ENCODE assay signal across 27 mouse cellular contexts in the genomic region with DNA sequence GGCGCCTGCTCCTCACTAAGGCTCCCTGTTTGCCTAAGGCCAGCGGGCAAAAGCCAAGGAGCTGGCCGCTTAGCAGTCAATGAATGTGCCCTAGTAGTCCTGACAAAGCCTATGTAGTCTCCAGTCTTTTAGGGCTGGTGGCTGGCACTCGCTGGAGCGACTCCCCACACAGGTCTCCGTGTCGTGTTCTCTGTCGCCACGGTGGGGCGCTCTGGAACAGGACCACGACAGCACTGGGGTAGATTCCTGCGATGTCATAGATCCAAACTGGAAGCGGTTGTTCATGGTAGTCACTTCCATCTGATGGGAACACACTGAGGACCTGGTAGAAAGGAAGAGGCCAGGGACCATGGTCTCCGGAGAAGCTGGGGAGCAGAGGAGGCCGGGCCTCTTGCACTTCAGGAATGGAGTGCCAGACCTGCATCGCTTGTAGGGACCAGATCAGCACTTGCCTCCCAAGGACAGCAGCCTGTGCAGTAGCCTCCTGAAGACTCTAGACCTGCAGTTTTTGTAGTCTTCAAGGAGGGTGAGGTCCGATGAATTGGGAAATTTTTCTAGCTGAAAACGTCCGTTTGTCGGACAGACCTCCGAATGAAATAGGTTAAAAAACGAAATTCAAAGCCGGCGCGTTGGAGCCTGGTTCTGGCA. TPM values are rescaled to one million over a fixed set of nuclear protein-coding genes. Genes with fewer than 3 reads are reported as not detected.
DNase-seq lines count a peak whose midpoint lies in the region; ATAC-seq lines count a peak whose summit lies in the region.
"Had no signal": no experiment of that assay in that cellular context is flagged by ENCODE, and none has a peak within 500 bp of the region (broad histone marks: within the 10 kb centered on the region; RNA-seq: fewer than 3 reads in every experiment).

No protein-coding gene starts in this region.

- peak; percentile 33 for DNase-seq in R1 (ENCODE audit: low read depth, low spot score)
- DNase-seq in cerebellum, adult 11-12 months = peak; percentile 4
- DNase-seq in cerebellum, adult 9-11 months = peak; percentile 13

- peak; percentile 82 for ATAC-seq in common myeloid progenitor, adult 5-6 weeks (replicated peaks; ENCODE audit: low read depth, poor library complexity, severe bottlenecking)
- ATAC-seq in inflammation-experienced regulatory T-cells, adult 6 months = peak; percentile 32
- ATAC-seq in megakaryocyte-erythroid progenitor cell, adult 5-6 weeks (replicated peaks; ENCODE audit: low FRiP score, low TSS enrichment, poor library complexity, severe bottlenecking) = peak; percentile 89
- ATAC-seq in neutrophil, adult 5-6 weeks (ENCODE audit: extremely low read depth, insufficient number of reproducible peaks, low FRiP score, poor library complexity, severe bottlenecking) = peak; percentile 16; the same call in 1 of the 2 replicates

RNA-seq across cellular contexts. Expression of a gene that starts 7.4 kb away (rescaled TPM):
- total RNA-seq in common myeloid progenitor, adult 5-6 weeks (2017) = not detected in 2 replicates
- polyA plus RNA-seq in inflammation-experienced regulatory T-cells, adult 6 months (2017; shearing (Covaris generic)) = not detected
- total RNA-seq in megakaryocyte-erythroid progenitor cell, adult 5-6 weeks (2014; fragmentation: Nextera tagmentation) = not detected in 2 replicates
- not detected in 2 replicates for total RNA-seq in megakaryocyte-erythroid progenitor cell, adult 5-6 weeks (2017)
- total RNA-seq in neutrophil, adult 5-6 weeks (2017) = not detected in 2 replicates
- total RNA-seq: adrenal gland, adult 18-20 months; adrenal gland, postnatal 25 days; G1E; gastrocnemius, adult 8-10 months; gastrocnemius, postnatal 36 days; heart, adult 18-20 months; heart, postnatal 10 days; heart, postnatal 4 days; hindbrain, postnatal 0 days had no signal
- polyA plus RNA-seq: activated CD4-positive, CD25-positive, alpha-beta regulatory T cell, adult 4 months; embryonic facial prominence, embryonic 11.5 days; embryonic facial prominence, embryonic 15.5 days; erythroblast, embryonic 14.5 days; forebrain, embryonic 10.5 days; forebrain, embryonic 15.5 days; G1E; heart, embryonic 10.5 days; heart, embryonic 14.5 days; hindbrain, embryonic 13.5 days; hindbrain, postnatal 0 days; intestine, embryonic 15.5 days had no signal

RNA-seq across cellular contexts. Expression of a gene that starts 15.8 kb away (rescaled TPM):
- total RNA-seq in common myeloid progenitor, adult 5-6 weeks (2017) = not detected in 2 replicates
- not detected for polyA plus RNA-seq in inflammation-experienced regulatory T-cells, adult 6 months (2017; shearing (Covaris generic))
- total RNA-seq in megakaryocyte-erythroid progenitor cell, adult 5-6 weeks (2014; fragmentation: Nextera tagmentation) = not detected in 2 replicates
- not detected in 2 replicates for total RNA-seq in megakaryocyte-erythroid progenitor cell, adult 5-6 weeks (2017)
- total RNA-seq in neutrophil, adult 5-6 weeks (2017) = not detected in 2 replicates
- total RNA-seq: adrenal gland, adult 18-20 months; adrenal gland, postnatal 25 days; CH12.LX; G1E; gastrocnemius, adult 8-10 months; gastrocnemius, postnatal 36 days; heart, adult 18-20 months; heart, postnatal 10 days; heart, postnatal 4 days; hindbrain, postnatal 0 days had no signal
- polyA plus RNA-seq: activated CD4-positive, CD25-positive, alpha-beta regulatory T cell, adult 4 months; embryonic facial prominence, embryonic 11.5 days; embryonic facial prominence, embryonic 15.5 days; erythroblast, embryonic 14.5 days; forebrain, embryonic 10.5 days; forebrain, embryonic 15.5 days; G1E; heart, embryonic 10.5 days; heart, embryonic 14.5 days; hindbrain, embryonic 13.5 days; hindbrain, postnatal 0 days; intestine, embryonic 15.5 days had no signal

RNA-seq across cellular contexts. Expression of a gene that starts 39.8 kb away (rescaled TPM):
- not detected in 2 replicates for total RNA-seq in common myeloid progenitor, adult 5-6 weeks (2017)
- polyA plus RNA-seq in inflammation-experienced regulatory T-cells, adult 6 months (2017; shearing (Covaris generic)) = not detected
- not detected in 2 replicates for total RNA-seq in megakaryocyte-erythroid progenitor cell, adult 5-6 weeks (2014; fragmentation: Nextera tagmentation)
- not detected in 2 replicates for total RNA-seq in megakaryocyte-erythroid progenitor cell, adult 5-6 weeks (2017)
- total RNA-seq in neutrophil, adult 5-6 weeks (2017) = 0.93 TPM in 1 of 2 replicates, not detected in the other
- total RNA-seq: adrenal gland, adult 18-20 months; adrenal gland, postnatal 25 days; gastrocnemius, adult 8-10 months; gastrocnemius, postnatal 36 days; heart, adult 18-20 months; heart, postnatal 10 days; heart, postnatal 4 days; hindbrain, postnatal 0 days had no signal
- polyA plus RNA-seq: activated CD4-positive, CD25-positive, alpha-beta regulatory T cell, adult 4 months; embryonic facial prominence, embryonic 11.5 days; embryonic facial prominence, embryonic 15.5 days; erythroblast, embryonic 14.5 days; forebrain, embryonic 10.5 days; forebrain, embryonic 15.5 days; G1E; heart, embryonic 10.5 days; heart, embryonic 14.5 days; hindbrain, embryonic 13.5 days; hindbrain, postnatal 0 days; intestine, embryonic 15.5 days had no signal

RNA-seq across cellular contexts. Expression of a gene that starts 50.9 kb away (rescaled TPM):
- not detected in 2 replicates for total RNA-seq in common myeloid progenitor, adult 5-6 weeks (2017)
- not detected for polyA plus RNA-seq in inflammation-experienced regulatory T-cells, adult 6 months (2017; shearing (Covaris generic))
- not detected in 2 replicates for total RNA-seq in megakaryocyte-erythroid progenitor cell, adult 5-6 weeks (2014; fragmentation: Nextera tagmentation)
- total RNA-seq in megakaryocyte-erythroid progenitor cell, adult 5-6 weeks (2017) = not detected in 2 replicates
- not detected in 2 replicates for total RNA-seq in neutrophil, adult 5-6 weeks (2017)
- total RNA-seq: adrenal gland, adult 18-20 months; adrenal gland, postnatal 25 days; G1E; gastrocnemius, adult 8-10 months; gastrocnemius, postnatal 36 days; heart, adult 18-20 months; heart, postnatal 10 days; heart, postnatal 4 days; hindbrain, postnatal 0 days had no signal
- polyA plus RNA-seq: activated CD4-positive, CD25-positive, alpha-beta regulatory T cell, adult 4 months; embryonic facial prominence, embryonic 11.5 days; embryonic facial prominence, embryonic 15.5 days; erythroblast, embryonic 14.5 days; forebrain, embryonic 10.5 days; forebrain, embryonic 15.5 days; G1E; heart, embryonic 10.5 days; heart, embryonic 14.5 days; hindbrain, embryonic 13.5 days; hindbrain, postnatal 0 days; intestine, embryonic 15.5 days had no signal

Comparison
In these comparisons a context has a peak if more than half of its experiments do, and no peak if none do; other contexts are left out.
1. Peak in every context shown above with its lines: DNase-seq and ATAC-seq.
2. ATAC-seq: peak in every context shown above with its lines; median percentile 89 in megakaryocyte-erythroid progenitor cell, adult 5-6 weeks; 82 in common myeloid progenitor, adult 5-6 weeks; 32 in inflammation-experienced regulatory T-cells, adult 6 months; 16 in neutrophil, adult 5-6 weeks.